Mouse (Mus musculus) lung, postnatal 10 days (tissue): ENCODE measurements around the gene Gpr62.
A peak's percentile ranks its signal among the peaks of the same experiment; 100 is the strongest.
"Not testable (repeated sequence)": the region's sequence is repeated elsewhere in the genome, so short reads cannot be mapped to it uniquely, and the experiment has no call there.

Source experiments
- DNase-seq: peaks from one replicate; pipeline ENCODE4 v3.0.0; 2021

The Gpr62 gene

GRCm38 (mm10) chr9:106465571-106466200 is at the start of gene Gpr62:
Gene Gpr62 (minus strand): TSS chr9:106465938.
- no peak for DNase-seq

GRCm38 (mm10) chr9:106514273-106514672 is 48.5 kb upstream of the Gpr62 start, which contains the start of gene Iqcf5:
Gene Iqcf5 (plus strand): TSS chr9:106514573.
- DNase-seq = no peak

- no peak for DNase-seq
Observed at GRCm38 (mm10) chr9:106513566-106513965, 47.8 kb upstream of the Gpr62 start.

GRCm38 (mm10) chr9:106512729-106513450 is 47.2 kb upstream of the Gpr62 start:
- peak; percentile 64 for DNase-seq

GRCm38 (mm10) chr9:106509356-106509755 is 43.6 kb upstream of the Gpr62 start:
- DNase-seq = no peak

- no peak for DNase-seq
Observed at GRCm38 (mm10) chr9:106504246-106504645, 38.5 kb upstream of the Gpr62 start.

GRCm38 (mm10) chr9:106501846-106502245 is 36.1 kb upstream of the Gpr62 start:
- DNase-seq = no peak

GRCm38 (mm10) chr9:106499667-106500066 is 33.9 kb upstream of the Gpr62 start, which contains the start of gene Iqcf1:
Gene Iqcf1 (plus strand): TSS chr9:106499967.
- DNase-seq = no peak

- not testable (repeated sequence) for DNase-seq
Observed at GRCm38 (mm10) chr9:106487602-106488001, 21.9 kb upstream of the Gpr62 start.

GRCm38 (mm10) chr9:106485076-106485475 is 19.3 kb upstream of the Gpr62 start:
- DNase-seq = no peak

- no peak for DNase-seq
Observed at GRCm38 (mm10) chr9:106483606-106484005, 17.9 kb upstream of the Gpr62 start.

- no peak for DNase-seq
Observed at GRCm38 (mm10) chr9:106483136-106483535, 17.4 kb upstream of the Gpr62 start.

GRCm38 (mm10) chr9:106482578-106483115 is 16.9 kb upstream of the Gpr62 start:
- no peak for DNase-seq

GRCm38 (mm10) chr9:106481676-106482075 is 15.9 kb upstream of the Gpr62 start:
- DNase-seq = no peak

- DNase-seq = no peak
Observed at GRCm38 (mm10) chr9:106481075-106481474, 15.3 kb upstream of the Gpr62 start.

GRCm38 (mm10) chr9:106480541-106480940 is 14.8 kb upstream of the Gpr62 start:
- no peak for DNase-seq

- DNase-seq = peak; percentile 1
Observed at GRCm38 (mm10) chr9:106478101-106478500, 12.4 kb upstream of the Gpr62 start.

GRCm38 (mm10) chr9:106477649-106478048 is 11.9 kb upstream of the Gpr62 start:
- peak; percentile 3 for DNase-seq

- peak; percentile 99 for DNase-seq
Observed at GRCm38 (mm10) chr9:106476924-106477484, 11.3 kb upstream of the Gpr62 start, which contains the start of gene Parp3. Gene Parp3 (minus strand): TSS chr9:106476949.

- DNase-seq = peak; percentile 81
Observed at GRCm38 (mm10) chr9:106476002-106476923, 10.5 kb upstream of the Gpr62 start.

GRCm38 (mm10) chr9:106475663-106476001 is 9.9 kb upstream of the Gpr62 start, which contains the start of gene Rrp9:
Gene Rrp9 (plus strand): TSS chr9:106475963.
- peak; percentile 16 for DNase-seq

- peak; percentile 83 for DNase-seq
Observed at GRCm38 (mm10) chr9:106475046-106475445, 9.3 kb upstream of the Gpr62 start.
